Mouse (Mus musculus) left cerebral cortex, postnatal 14 days (tissue): ENCODE measurements around the gene Garnl3. TPM values are rescaled to one million over a fixed set of nuclear protein-coding genes. Genes with fewer than 3 reads are reported as not detected.

ENCODE experiments used
- DNase-seq, 2 experiments: peaks; one replicate each; pipeline ENCODE4 v3.0.0; 2021 to 2022; ENCODE audit warnings: low spot score in 2 of 2, mixed read lengths in 1 of 2
- intact Hi-C: fragments of 180-260 bp; cut with DNase I; formaldehyde crosslinking; loops from one replicate; pipeline ENCODE4 v1.15.1; 2025
- long read RNA-seq, 2 experiments: library from polyadenylated mRNA; stranded (forward); transcript quantifications; one replicate each; pipeline ENCODE4 v2.0.0; 2021
- total RNA-seq, 2 experiments: library from RNA; stranded (reverse); gene quantifications; 2 replicates each; pipeline ENCODE4 v1.2.3; 2021

Garnl3 gene
- 100 to 1,000 TPM; 156 to 159 TPM for total RNA-seq
- long read RNA-seq, experiment 1, transcript Garnl3-201 (28 exons, 3,678 nt): major isoform, 28 of 141 reads
- long read RNA-seq, experiment 1, transcript Garnl3-202 (29 exons, 3,578 nt): minor isoform, 19 of 141 reads
- long read RNA-seq, experiment 1, partial matches to known transcripts: 26 of 141 reads
- long read RNA-seq, experiment 1, other reads (novel, unspliced or antisense): 68 of 141 reads
- long read RNA-seq, experiment 2, transcript Garnl3-201 (28 exons, 3,678 nt): minor isoform, 9 of 92 reads
- long read RNA-seq, experiment 2, transcript Garnl3-202 (29 exons, 3,578 nt): major isoform, 10 of 92 reads
- long read RNA-seq, experiment 2, partial matches to known transcripts: 12 of 92 reads
- long read RNA-seq, experiment 2, other reads (novel, unspliced or antisense): 61 of 92 reads

DNA sequence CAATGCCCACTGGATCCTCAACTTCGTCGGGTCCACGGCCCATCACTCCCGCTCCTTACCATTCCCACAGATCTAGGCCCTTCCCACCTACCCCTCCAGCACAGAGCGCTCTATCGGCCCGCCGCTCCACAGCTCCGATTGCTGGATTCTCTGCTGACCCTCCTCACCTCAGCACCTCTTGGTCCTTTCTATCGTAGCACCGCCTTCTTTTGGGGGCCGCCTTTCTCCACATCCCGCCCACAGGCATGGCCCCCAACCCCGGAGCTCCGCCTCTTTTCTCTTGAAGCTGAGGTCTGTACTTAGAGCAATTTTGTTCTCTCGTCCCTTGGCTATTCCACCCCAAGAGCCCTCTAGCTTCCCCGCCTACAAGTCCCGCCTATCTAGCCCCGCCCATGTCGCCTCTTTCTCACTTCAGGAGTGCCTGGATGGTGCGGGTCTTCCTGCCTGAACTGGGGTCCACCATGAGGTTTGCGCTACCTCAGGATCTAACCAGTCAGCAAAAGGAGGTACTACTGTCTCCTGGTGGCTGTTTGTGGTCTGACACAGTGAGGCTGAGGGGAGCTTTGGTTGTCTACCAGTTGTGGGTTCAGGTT is at the start of gene Garnl3:
TSS of gene Garnl3 (minus strand) at position 155 of the 593 bp plus-strand sequence.
- peak; percentile 58 to 83 for DNase-seq
- intact Hi-C loops: no loop called here

DNA sequence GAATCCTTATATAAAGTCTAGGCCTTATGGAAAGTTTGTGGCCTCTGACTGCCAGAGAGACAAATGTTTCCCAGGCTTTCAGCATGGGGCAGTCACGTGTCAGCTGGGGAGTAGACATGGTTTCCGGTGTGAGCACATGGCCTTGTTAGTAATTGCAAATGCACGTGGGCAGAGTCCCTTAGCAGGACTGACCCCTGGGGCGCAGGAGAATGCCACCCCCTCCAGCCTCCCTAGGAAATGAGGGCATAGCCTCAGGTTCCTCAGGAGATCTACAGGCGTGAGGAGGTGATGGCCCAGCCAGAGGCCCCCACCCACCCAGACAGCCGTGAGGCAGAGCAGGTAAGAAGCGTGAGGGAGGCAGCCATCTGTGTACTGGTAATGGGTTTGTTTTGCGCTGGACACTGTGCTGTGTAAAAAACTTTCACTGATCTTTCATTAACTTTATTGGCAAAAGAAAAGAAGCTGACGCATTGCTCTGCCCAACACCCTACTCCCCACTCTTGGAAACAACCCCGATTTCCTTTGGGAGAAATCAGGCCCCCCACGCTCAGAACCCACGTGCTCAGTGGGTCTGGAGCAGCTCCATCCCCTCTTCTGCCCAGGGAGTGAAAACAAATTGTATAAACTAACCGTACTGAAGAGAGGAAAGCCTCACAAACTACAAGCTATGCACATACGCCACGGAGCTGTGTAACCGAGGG is 48.6 kb upstream of the Garnl3 start:
- intact Hi-C loops: no loop called here

DNA sequence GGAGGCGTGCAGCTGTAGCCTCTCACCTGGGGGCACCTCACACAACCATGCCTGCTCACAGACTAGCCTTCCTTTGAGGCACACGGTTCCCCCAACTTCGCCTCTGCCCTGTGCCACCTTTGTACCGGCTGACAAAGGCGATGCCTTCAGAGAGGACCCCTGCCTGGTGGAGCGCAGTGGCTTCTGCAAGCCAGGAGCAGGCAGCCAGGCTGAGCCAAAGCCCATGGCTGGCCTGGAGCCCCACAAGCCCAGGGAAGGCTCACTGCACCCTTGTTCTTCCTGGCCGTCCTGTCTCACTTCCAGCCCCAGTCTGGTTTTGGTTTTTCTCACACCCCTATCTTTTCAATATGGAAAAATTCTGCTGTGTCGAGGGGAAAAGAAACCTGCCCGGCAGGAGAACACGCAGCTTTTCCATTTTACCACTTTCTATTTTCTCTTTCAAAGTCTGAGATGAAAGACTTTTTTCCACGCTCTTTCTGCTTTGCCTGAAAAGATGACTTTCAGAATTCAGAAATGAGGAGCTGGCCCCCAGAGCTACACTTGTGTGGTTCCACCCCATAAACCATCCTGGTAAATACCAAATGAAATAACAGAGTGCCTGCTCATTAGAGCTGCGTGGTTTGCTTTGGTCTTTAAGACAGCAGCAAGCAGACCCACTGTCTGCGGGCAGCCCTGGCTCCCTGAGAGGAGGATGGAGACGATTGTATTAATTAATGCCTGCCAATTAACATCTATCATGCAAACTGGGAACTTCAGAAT is 47.9 kb upstream of the Garnl3 start:
- intact Hi-C loops: no loop called here
- DNase-seq: no peak

More for the DNA sequence above, 48.6 kb upstream of the Garnl3 start:
- DNase-seq: no peak

DNA sequence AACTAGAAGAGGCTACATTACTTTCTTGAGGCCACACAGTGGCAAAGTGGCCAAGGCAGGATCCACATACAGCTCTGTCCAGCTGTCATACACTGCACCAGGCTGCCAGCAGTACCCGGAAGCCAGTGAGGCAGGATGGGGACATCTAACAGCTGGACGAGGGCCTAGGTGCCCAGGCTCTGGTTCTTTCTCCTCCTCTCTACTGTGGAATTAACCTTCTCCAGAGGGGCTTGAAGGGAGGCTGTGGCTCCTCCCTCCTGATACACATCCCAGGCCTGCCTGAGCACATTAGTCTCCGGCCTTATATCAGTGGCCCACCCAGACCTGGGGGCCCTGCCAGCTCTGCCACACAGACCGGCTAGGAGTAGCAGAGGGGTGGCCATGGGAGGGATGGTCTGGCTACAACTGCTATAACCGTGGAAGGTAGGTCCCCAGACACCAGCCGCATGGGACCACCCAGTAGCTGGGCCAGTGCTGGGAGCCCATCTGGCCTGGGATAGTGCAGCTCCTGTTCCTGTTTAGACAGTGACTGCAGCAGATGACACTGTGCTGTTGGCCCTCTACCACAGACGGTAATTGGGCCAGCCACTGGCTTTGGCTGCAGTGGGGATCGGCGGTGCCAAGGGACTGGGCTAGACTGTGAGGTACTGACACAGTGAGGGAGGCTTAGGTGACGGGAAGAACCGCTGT is 46.9 kb upstream of the Garnl3 start:
- DNase-seq: no peak
- intact Hi-C loops: no loop called here

DNA sequence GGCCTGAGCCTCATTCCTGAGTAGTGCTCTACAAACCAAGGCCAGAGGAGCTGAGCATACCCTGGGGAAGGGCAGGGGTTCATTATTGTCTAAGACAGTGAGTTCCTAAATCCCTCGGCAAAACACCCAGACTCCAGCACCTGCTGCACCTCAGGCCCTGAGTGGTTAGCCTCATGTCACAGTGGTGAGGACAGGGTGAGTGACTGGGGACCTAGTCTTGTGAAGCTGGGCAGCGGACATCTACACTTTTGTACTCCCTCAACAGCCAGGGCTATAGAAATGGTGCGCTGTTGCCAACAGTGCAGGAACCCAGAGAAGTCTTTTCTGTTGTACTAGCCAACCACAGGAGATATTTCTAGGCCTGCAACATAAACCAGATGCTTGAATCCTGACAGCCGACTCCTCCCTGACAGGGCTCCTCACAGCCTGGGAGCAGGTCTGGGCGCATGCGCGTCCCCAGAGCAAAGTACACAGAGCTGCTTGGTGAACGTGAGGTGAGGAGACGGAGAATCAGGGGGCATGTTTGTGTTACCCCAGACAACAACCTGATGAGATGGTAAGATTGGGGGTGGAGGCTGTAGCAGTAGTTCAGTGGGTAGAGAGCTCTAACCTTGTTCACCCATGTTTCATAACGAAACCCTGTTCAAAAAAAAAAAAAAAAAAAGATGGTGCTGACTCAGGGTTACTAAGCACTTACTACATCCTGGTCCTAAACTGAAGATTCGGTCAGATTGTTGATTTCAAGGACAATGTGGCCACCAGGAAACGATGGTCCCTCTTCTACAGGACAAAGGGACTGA is 46.2 kb upstream of the Garnl3 start:
- DNase-seq: no peak
- intact Hi-C loops: no loop called here

DNA sequence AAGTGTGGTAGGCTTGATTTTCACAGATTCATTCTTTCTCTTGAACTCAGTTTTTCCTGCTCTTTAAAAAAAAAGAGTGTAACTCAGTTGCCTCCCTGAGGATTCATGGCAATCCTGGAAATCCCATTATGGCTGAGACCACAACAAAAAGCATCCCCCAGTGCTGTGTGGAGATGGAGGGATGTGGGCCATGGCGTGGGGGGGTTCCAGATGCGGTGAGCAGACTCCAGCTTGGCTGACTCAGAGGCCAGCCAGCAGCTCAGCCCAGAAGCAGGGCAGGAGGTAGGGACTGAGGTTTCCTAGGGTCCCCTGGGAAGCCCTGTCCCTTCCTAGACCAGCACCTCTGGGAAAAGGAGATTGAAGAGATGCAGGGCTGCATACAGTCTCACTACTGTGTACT is 45.5 kb upstream of the Garnl3 start:
- intact Hi-C loops: no loop called here
- DNase-seq: no peak

DNA sequence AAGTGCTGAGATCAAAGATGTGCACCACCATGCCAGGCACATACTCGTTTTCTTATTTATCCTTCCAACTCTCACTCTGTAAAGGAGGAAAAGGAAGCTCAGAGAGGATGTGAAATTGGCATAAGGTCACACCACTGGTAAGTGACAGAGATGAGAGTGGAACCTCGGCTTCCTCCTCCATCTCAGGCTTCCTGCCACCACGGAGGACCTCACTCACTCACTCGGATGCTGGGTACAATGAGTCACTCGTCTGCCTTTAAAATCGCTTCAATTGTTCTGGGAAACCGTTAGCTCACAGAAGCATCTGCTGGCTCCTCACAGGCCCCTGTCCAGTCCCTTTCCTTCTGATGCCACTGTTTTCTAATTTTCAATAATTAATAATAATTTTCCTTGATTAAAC is 45.1 kb upstream of the Garnl3 start:
- DNase-seq: no peak
- intact Hi-C loops: no loop called here

DNA sequence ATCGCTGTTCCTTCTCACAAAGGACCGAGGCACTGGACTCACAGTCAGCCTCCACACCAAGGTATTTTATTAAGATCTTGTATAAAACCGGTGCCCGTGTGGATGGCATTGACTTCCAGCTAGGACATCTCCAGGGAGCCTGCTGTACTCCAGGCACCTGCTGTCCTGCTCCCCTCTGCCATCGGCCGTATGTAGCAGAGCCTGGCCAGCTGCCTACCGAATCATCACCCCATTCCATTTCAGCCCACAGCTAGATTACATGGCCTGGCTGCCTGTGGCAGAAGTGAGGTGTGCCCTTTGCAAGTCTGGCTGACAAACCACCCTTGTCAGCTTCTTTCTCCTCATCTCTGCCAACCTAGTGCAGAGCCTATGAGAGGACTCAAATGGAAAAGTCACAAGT is 42.2 kb upstream of the Garnl3 start:
- no peak for DNase-seq
- intact Hi-C loops: no loop called here

DNA sequence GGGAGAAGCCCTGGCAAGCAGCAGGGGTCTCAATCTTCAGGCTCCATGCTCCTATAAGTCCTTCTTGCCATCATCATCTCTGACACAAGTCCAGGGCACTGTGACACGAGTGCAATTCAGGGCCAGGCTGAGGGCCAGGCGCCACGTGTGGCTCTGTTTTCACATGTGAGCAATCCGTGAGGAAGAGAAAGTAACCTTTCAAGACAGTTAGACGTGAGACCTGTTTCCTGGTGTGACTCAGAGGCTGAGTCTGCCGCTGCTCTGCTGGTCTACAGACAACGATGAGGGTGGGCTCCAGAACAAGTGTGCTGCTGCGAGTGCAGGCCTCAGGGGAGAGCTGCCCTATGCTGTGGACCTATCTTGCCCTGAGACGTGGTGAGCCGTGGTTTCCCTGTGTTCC is 41.7 kb upstream of the Garnl3 start:
- no peak for DNase-seq
- intact Hi-C loops: no loop called here

DNA sequence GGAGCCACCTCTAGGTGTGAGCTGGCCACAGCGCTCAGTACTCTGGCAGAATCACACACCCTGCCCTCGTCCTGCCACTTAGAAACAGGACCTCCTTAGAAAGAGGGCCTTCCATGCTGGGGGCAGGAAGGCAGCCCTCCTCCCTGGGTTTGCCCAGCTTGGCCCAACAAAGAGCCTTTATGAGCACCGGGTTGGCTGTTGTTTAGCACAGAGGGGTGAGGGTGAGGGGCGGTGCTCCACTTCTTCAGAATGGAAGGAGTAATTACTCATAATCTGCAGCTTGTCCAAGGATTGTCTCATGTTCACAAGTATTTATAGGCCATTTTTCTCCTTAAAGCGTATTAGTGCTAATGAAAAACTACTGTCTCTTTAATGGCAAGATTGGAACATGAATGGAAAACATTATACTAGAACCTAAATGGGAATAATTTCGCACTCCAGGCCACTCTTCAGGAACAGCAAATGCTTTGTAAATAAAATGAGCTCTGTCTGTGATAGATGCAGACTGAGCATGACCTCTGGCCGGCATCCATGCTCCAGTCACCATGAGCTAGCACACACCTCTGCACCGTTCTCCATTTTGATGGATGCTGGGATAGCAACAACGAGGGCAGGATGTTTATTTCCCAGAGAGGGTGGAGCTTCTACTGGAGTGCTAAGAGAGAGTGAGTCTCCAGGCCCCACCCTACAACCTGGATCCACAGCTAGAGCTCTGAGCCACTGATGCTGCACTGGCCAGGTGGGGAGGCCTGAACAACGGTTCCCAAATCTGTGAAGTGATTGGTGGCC is 39.5 kb upstream of the Garnl3 start:
- no peak for DNase-seq
- intact Hi-C loops: no loop called here

DNA sequence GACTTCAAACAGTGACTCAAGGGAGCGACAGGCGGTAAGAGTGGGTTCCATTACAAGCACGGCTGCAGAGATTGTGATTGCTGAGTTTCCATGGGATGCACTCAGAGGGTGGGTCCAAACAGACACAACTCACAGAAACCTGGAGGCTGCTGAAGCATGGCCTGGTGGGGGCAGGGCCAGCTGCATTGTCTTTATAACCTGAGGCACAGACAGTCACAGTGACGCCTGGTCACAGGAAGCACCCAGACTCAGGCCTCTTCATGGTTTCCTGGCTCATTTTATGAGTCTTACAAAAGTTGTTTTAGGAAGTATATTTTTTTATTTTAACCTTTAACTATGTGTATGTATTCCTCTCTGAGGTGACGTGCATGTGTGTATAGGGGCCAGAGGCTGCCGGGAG is 38.0 kb upstream of the Garnl3 start:
- DNase-seq: no peak
- intact Hi-C loops: no loop called here

DNA sequence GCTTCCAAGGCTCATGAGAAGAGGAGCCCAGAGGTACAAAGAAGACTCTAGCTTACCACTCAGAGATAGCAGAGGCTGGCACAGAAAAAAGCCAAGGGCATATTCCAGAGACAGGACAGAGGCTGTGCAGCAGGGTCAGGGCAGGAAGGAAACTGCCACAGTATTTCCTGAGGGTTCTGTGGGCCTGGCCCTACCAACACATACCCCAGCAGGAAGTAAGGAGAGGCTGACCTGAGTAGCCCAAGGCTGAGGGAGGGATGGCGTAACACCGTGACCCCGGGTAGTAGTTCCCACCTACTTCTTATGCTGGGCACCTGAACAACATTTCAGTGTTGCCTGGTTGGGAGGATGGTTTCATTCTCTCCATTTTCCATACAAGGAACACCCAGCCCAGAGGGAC is 35.6 kb upstream of the Garnl3 start:
- intact Hi-C loops: no loop called here

DNA sequence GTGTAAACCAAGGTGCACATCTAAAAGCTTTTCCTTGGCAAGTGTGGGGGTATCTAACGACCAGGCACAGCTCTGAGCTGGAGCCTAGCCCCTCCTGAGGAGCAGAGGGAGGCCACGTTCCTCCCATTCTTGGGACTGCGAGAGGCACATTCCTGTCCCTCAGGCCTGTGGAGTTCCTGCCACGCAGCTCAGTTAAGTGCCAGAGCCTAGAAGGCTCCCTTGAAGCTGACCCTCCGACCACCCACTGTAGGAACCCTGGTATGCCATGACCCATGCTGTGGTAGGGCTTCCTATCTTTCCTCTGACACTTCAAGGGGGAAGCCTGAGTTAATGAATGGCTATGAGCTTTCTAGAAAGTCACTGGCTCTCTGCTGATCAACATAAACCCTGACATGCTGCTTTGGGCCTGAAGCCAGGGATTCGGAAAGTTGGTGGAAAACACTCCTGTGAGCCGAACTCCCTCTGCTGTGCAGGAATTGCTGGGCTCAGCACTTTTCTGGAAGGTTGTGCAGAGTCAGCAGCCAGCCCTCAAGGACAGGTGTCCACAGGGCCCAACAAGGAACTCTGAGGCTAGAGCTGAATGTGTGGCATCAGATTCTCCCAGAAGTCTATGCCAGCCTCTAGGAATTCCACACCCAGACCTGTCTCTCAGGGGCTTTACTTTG is 34.4 kb upstream of the Garnl3 start:
- intact Hi-C loops: no loop called here
- DNase-seq: no peak

More for the DNA sequence above, 35.6 kb upstream of the Garnl3 start:
- DNase-seq: no peak

DNA sequence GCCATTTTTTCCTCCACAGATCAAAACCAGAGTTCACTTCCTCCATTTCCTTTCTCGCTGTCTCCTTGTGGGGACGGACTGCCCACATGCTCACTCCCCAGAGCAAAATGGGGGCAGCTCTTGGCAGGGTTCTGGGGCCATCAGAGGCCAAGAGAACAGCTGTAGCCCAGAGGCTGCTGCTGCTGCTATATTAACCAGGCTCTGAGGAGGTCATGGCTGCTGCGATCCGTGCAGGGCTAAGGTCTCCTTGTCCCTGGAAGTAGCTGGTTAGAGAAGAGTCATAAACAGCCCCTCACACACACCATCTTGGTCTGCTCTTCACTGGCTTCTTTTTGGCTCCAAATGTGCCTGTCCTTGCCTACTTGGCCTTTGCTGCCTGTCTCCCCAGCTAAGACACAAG is 33.8 kb upstream of the Garnl3 start:
- intact Hi-C loops: no loop called here
- no peak for DNase-seq

DNA sequence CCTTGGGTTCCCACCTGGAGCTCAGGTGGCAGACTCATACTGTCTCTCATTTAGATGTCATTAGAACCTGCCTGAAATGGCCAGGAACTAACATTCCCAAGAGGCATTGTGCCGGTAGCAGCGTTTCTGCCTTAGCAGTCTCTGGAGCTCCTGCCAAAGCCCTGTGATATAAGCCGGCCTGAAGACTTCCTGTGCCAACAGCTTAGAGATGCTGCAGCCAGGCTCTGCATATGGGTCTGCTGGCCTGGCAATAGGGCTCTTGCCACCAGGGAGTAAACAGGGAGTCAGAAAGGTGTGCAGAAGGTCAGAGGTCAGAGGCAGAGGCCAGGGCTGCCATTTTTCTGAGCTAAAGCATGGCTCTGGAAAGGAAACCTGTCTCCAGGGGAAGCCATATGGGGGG is 33.2 kb upstream of the Garnl3 start:
- intact Hi-C loops: no loop called here

DNA sequence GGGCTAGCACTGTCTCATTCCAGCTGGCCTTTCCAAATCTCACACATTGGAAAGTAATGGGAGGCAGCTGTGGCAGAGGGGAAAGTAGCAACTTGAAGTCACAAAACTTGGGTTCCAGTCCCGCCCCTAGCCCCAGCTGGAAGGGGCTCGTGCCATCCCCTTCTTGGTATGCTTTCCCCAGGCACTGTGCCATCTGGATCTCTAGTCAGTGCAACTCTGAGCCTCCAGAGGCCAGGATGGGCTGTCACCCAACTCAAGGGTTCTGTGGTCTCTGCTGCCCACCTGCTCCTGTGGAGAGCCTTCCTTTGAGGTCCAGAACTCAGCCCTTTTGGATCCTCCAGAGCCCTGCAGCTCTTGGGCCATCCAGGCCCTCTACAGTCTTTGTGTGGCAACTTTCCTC is 30.7 kb upstream of the Garnl3 start:
- intact Hi-C loops: no loop called here
- DNase-seq: no peak

More for the DNA sequence above, 33.2 kb upstream of the Garnl3 start:
- DNase-seq: no peak

DNA sequence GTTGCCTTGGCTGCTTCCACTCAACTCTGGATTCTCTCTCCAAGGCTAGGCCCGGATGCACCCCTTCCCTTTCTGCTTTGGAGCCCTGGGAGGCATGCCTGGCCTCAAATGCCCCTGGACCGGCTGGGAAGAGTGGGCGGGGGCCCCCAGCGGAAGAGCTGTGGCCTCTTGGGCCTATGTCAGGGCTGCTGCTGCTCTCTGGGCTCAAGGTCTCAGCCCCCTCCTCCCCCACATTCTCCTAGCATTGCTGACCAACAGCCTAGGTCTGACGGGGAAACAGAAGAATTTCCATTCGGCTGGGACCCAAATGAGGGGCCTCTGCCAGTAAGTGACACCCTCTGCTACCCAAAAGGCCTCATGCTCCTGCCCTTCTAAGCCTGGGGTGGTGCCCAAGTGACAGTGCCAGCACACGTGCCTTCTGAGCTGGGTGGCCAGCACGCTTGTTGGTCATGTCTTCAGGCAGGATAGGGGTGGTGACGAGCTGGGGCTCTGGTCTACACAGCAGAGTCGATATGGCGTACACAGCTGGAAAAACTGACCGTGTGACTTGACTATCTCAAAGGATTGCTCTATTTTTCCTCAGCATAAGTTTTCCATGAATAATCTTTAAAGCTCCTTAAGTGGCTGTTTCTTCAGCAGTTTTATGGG is 29.0 kb upstream of the Garnl3 start:
- intact Hi-C loops: no loop called here

More for the DNA sequence above, 29.0 kb upstream of the Garnl3 start:
- DNase-seq: no peak
